Mouse (Mus musculus): ENCODE measurements around the gene Msh4. TPM values are rescaled to one million over a fixed set of nuclear protein-coding genes. Genes with fewer than 3 reads are reported as not detected.

The Msh4 gene
- polyA plus RNA-seq, 1 experiment from 2014 or later, result 0.07 TPM

DNA sequence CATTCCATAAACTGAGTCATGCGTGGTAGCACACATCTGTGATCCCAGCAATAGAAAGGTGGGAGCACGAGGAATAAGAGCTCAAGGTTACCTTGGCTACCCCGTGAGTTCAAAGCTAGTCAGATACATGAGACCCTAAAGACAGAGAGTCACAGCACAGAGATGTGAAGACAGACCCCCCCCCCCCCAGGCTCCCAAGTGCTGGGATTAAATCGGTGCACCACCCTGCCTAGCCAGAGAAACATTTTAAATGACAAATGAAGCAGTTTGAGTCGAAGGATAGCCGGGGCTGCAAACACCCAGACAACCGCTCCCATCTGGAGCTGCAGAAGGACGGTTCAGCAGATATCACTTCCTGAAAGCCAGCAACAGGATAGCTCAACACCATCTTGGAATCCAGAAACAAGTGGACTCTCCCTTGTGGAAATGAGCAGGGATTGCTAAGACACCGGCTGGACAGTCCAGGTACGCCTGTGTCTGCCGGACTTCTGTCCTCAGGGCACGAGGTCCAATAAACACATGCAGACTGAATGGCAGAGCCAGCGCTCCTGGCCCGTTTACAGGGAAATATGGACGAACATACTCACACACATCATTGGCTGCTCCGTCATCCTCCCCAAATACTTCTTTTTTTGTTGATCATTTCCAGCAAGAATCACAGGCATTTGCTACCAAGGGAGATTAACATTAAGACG is 31.3 kb upstream of the Msh4 start:
- H3K36me3 ChIP-seq (ENCODE audit: insufficient read depth, low read length), result peaks cover 55% of the 10 kb centered on the region
- no peak overlapping the region for H3K4me3 ChIP-seq (ENCODE audit: low read length)
- H3K9ac ChIP-seq (replicated peaks; ENCODE audit: low read length), result no peak overlapping the region
- H3K9me3 ChIP-seq (ENCODE audit: low read length), result no peaks in the 10 kb centered on the region
- no peaks in the 10 kb centered on the region for H3K27me3 ChIP-seq (ENCODE audit: insufficient read depth, low read length)
- no peak overlapping the region for H3K4me2 ChIP-seq (replicated peaks; ENCODE audit: low read depth, low read length)
- H3K4me1 ChIP-seq (ENCODE audit: insufficient read depth, low read length), result 0 out of 2 replicates have a peak, but pooled peaks cover 5% of the 10 kb centered on the region
- no peak overlapping the region for H3K27ac ChIP-seq (ENCODE audit: low read length)
- 84% methylated on average over 17 of the region's 17 CpGs for WGBS
- no peak for ATAC-seq (ENCODE audit: low FRiP score, low TSS enrichment)

DNA sequence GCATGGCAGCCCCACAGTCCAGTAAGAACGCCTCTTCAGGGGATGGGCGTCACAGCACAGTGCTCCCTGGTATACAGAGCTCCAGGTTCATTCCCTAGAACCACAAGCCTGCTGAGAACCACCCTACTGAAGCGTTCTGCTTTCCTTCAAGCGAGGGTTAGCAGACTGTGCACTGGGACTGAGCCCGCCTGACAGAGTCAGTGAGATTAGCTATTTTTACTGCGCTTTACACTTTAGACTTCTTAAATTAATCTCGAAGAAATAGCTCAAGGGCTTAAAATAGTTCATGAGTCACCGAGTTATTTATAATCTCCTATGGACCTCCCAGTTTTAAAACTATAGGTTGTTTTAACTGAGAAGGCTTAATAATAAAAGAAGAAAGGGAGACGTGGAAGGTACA is 29.9 kb upstream of the Msh4 start:
- H3K27me3 ChIP-seq (ENCODE audit: insufficient read depth, low read length), result no peaks in the 10 kb centered on the region
- ATAC-seq (ENCODE audit: low FRiP score, low TSS enrichment), result no peak
- H3K9me3 ChIP-seq (ENCODE audit: low read length), result no peaks in the 10 kb centered on the region
- no peak overlapping the region for H3K4me3 ChIP-seq (ENCODE audit: low read length)
- H3K27ac ChIP-seq (ENCODE audit: low read length), result no peak overlapping the region
- H3K4me1 ChIP-seq (ENCODE audit: insufficient read depth, low read length), result 0 out of 2 replicates have a peak, but pooled peaks cover 5% of the 10 kb centered on the region
- H3K4me2 ChIP-seq (replicated peaks; ENCODE audit: low read depth, low read length), result no peak overlapping the region
- WGBS, result 75% methylated on average over 9 of the region's 9 CpGs
- no peak overlapping the region for H3K9ac ChIP-seq (replicated peaks; ENCODE audit: low read length)
- peaks cover 64% of the 10 kb centered on the region for H3K36me3 ChIP-seq (ENCODE audit: insufficient read depth, low read length)

DNA sequence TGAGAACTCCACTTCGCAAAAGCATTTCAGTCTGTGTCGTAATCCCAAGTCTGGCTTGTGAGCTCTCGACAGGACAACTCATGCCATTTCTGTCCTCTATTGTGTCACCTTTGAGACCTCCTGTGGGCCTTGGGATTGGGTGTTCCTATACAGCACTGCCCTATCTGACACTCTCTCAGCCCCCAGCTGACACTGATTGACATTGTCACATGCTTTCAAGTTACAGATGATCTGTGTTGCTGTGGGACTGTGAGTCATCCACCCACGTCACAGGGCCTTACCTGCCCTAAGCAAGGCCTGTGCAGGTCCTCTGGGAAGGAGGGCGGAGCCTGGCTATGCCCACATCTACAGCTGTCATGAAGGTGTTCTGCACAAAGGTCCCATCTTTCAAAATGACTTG is 26.5 kb upstream of the Msh4 start:
- H3K4me3 ChIP-seq (ENCODE audit: low read length), result no peak overlapping the region
- no peaks in the 10 kb centered on the region for H3K27me3 ChIP-seq (ENCODE audit: insufficient read depth, low read length)
- no peak for ATAC-seq (ENCODE audit: low FRiP score, low TSS enrichment)
- H3K36me3 ChIP-seq (ENCODE audit: insufficient read depth, low read length), result peaks cover 69% of the 10 kb centered on the region
- H3K4me1 ChIP-seq (ENCODE audit: insufficient read depth, low read length), result no peaks in the 10 kb centered on the region
- WGBS, result 91% methylated on average over 5 of the region's 5 CpGs
- no peaks in the 10 kb centered on the region for H3K9me3 ChIP-seq (ENCODE audit: low read length)
- no peak overlapping the region for H3K9ac ChIP-seq (replicated peaks; ENCODE audit: low read length)
- H3K4me2 ChIP-seq (replicated peaks; ENCODE audit: low read depth, low read length), result no peak overlapping the region
- H3K27ac ChIP-seq (ENCODE audit: low read length), result no peak overlapping the region

DNA sequence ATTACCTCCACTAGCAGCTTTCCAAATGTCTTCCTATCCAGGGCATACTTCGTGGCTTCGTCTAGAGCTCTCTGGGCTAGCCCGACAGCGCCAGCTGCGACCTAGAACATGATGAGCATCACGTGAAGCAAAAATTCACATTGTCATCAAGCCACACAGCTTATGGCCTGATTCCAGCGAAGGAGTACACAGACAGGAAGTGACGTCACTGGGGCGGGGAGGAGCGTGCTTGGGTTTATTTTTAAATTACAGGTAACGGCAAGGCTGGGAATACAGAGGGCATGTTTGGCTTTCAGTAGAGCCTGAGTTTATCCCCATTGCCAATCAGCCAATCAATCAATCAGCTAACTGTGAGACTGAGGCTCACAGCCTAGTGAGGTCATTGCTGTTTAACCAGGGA is 23.6 kb upstream of the Msh4 start:
- Histone ChIP-seq H3K36me3 (ENCODE audit: insufficient read depth, low read length) (peaks cover 61% of the 10 kb centered on the region), H3K9ac (replicated peaks; ENCODE audit: low read length) (no peak overlapping the region), H3K4me2 (replicated peaks; ENCODE audit: low read depth, low read length) (no peak overlapping the region), H3K27ac (ENCODE audit: low read length) (no peak overlapping the region), H3K27me3 (ENCODE audit: insufficient read depth, low read length) (no peaks in the 10 kb centered on the region), H3K4me1 (ENCODE audit: insufficient read depth, low read length) (no peaks in the 10 kb centered on the region), H3K9me3 (ENCODE audit: low read length) (no peaks in the 10 kb centered on the region), H3K4me3 (ENCODE audit: low read length) (no peak overlapping the region)
- no peak for ATAC-seq (ENCODE audit: low FRiP score, low TSS enrichment)
- WGBS, result 92% methylated on average over 11 of the region's 11 CpGs

DNA sequence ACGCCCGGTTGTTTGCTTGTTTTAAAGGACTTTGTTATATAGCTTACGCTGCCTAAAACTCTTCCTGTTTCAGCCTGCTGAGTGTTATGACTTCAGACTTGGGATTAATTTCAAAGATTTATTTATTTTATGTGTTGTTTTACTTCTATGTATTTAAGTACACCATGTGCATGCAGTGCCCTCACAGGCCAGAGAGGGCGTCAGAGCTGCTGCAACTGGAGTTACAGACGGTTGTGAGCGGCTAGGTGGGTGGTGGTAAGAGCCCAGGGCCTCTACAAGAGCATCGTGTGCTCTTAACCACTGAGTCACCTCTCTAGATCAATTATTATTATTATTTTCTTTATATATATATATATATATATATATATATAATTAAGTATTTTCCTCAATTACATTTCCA is 20.4 kb upstream of the Msh4 start:
- H3K36me3 ChIP-seq (ENCODE audit: insufficient read depth, low read length), result peaks cover 50% of the 10 kb centered on the region
- WGBS, result 92% methylated on average over 7 of the region's 7 CpGs

DNA sequence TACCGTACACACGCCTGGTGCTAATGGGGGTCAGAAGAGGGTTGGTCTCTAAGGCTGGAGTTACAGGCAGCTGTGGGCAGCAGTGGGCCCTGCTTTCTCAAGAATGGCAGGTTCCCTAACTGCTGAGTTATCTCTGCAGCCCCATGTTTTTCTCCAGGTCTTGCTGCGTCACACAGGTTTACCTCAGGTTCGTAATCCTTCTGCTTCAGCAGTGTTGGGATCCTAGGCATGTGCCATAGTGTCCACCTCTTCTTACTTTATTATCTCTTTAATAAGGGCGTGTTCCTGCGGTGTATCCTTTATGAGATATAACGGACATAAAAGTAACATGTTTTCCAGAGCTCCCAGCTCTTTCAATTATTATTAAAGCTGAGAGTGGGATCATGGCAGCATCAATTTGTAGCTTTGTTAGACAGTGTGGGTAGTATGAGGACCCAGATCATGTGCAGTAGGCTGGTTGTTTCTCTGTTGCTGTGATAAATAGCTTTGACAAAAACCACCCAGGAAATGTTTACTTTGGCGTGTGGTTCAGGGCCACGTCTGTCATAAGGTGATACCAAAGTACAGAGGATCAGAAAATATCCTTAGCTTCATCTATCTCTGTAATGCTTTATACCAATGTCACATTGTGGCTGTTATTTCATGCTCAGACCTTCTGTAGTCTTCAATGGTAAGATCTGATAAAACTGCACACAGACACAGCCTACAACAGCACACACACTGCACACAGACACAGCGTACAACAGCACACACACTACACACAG is 15.4 kb upstream of the Msh4 start:
- 90% methylated on average over 10 of the region's 10 CpGs for WGBS
- no peak overlapping the region for H3K27ac ChIP-seq (ENCODE audit: low read length)
- H3K4me2 ChIP-seq (replicated peaks; ENCODE audit: low read depth, low read length), result no peak overlapping the region
- peaks cover 6% of the 10 kb centered on the region; the same call in 1 of the 2 replicates for H3K4me1 ChIP-seq (ENCODE audit: insufficient read depth, low read length)
- ATAC-seq (ENCODE audit: low FRiP score, low TSS enrichment), result no peak
- H3K36me3 ChIP-seq (ENCODE audit: insufficient read depth, low read length), result peaks cover 29% of the 10 kb centered on the region
- no peak overlapping the region for H3K9ac ChIP-seq (replicated peaks; ENCODE audit: low read length)
- no peak overlapping the region for H3K4me3 ChIP-seq (ENCODE audit: low read length)
- no peaks in the 10 kb centered on the region for H3K9me3 ChIP-seq (ENCODE audit: low read length)
- no peaks in the 10 kb centered on the region for H3K27me3 ChIP-seq (ENCODE audit: insufficient read depth, low read length)

More for the DNA sequence above, 20.4 kb upstream of the Msh4 start:
- no peaks in the 10 kb centered on the region for H3K27me3 ChIP-seq (ENCODE audit: insufficient read depth, low read length)
- no peak overlapping the region for H3K4me2 ChIP-seq (replicated peaks; ENCODE audit: low read depth, low read length)
- no peak overlapping the region for H3K27ac ChIP-seq (ENCODE audit: low read length)
- no peaks in the 10 kb centered on the region for H3K4me1 ChIP-seq (ENCODE audit: insufficient read depth, low read length)
- no peak overlapping the region for H3K4me3 ChIP-seq (ENCODE audit: low read length)
- no peaks in the 10 kb centered on the region for H3K9me3 ChIP-seq (ENCODE audit: low read length)
- ATAC-seq (ENCODE audit: low FRiP score, low TSS enrichment), result no peak
- H3K9ac ChIP-seq (replicated peaks; ENCODE audit: low read length), result no peak overlapping the region

DNA sequence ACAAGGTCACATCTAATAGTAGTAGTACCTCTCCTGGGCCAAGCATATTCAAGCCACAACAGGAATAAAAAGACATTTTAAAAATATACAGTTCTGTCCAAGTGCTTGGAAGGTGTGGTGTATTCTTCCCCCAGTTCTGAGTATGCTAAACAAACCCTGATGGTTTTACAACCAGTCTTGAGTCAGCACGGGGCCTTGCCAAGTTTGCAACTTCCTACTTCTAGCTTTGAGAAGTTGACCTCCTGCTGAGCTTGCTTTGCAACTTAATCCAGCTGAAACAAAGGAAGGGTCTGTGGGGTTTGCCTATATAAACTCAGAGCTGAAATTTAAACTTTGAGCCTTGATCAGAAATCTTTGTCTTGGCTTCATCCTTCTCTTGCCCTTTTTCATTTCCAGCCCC is 11.3 kb upstream of the Msh4 start:
- H3K9ac ChIP-seq (replicated peaks; ENCODE audit: low read length), result no peak overlapping the region
- no peak overlapping the region for H3K4me3 ChIP-seq (ENCODE audit: low read length)
- H3K4me1 ChIP-seq (ENCODE audit: insufficient read depth, low read length), result peaks cover 15% of the 10 kb centered on the region
- H3K4me2 ChIP-seq (replicated peaks; ENCODE audit: low read depth, low read length), result no peak overlapping the region
- no peak for ATAC-seq (ENCODE audit: low FRiP score, low TSS enrichment)
- H3K36me3 ChIP-seq (ENCODE audit: insufficient read depth, low read length), result peaks cover 11% of the 10 kb centered on the region; the same call in 1 of the 2 replicates
- H3K27ac ChIP-seq (ENCODE audit: low read length), result no peak overlapping the region
- H3K9me3 ChIP-seq (ENCODE audit: low read length), result no peaks in the 10 kb centered on the region
- 3% methylated on average over 1 of the region's 1 CpGs for WGBS
- H3K27me3 ChIP-seq (ENCODE audit: insufficient read depth, low read length), result no peaks in the 10 kb centered on the region

DNA sequence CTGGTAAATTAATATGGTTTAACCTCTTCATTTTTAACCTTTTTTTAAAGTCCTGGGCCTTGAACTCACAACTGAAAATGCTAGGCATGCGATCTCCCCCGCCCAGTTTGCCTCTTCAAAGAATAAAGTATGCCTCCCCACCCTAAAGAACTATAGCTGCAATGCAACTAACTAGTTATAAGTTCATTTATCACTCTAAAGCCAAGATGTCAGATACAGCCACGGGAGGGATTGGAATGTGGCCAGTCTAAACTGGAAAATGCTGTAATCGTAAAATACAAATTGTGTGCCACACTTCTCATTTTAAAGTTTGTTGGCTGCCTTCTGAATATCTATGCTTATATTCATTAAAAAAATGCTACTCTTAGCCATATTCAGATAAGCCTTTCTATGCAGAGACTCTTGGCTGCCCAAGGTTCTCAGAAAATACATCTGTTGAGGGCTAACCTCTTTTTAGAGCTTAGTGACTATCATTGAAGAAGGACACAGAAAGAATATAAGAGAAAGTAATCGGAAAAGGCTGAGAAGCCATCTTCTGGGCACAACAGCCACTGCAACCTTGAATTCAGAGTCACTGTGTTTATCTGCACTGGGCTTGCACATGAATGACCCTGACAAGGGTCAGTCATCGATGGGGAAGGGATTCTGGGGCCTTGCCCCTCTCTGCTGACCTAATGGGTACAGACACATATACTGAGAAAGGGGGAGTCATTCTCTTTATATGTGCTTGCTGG is 7.7 kb upstream of the Msh4 start:
- H3K4me2 ChIP-seq (replicated peaks; ENCODE audit: low read depth, low read length), result peak overlapping the region; percentile 92
- H3K4me3 ChIP-seq (ENCODE audit: low read length), result peak overlapping the region; percentile 98
- no peak for ATAC-seq (ENCODE audit: low FRiP score, low TSS enrichment)
- WGBS, result 37% methylated on average over 6 of the region's 6 CpGs
- peaks cover 42% of the 10 kb centered on the region for H3K4me1 ChIP-seq (ENCODE audit: insufficient read depth, low read length)
- H3K9ac ChIP-seq (replicated peaks; ENCODE audit: low read length), result peak overlapping the region; percentile 98
- H3K27ac ChIP-seq (ENCODE audit: low read length), result peak overlapping the region; percentile 97
- H3K36me3 ChIP-seq (ENCODE audit: insufficient read depth, low read length), result peaks cover 24% of the 10 kb centered on the region
- no peaks in the 10 kb centered on the region for H3K27me3 ChIP-seq (ENCODE audit: insufficient read depth, low read length)
- no peaks in the 10 kb centered on the region for H3K9me3 ChIP-seq (ENCODE audit: low read length)

DNA sequence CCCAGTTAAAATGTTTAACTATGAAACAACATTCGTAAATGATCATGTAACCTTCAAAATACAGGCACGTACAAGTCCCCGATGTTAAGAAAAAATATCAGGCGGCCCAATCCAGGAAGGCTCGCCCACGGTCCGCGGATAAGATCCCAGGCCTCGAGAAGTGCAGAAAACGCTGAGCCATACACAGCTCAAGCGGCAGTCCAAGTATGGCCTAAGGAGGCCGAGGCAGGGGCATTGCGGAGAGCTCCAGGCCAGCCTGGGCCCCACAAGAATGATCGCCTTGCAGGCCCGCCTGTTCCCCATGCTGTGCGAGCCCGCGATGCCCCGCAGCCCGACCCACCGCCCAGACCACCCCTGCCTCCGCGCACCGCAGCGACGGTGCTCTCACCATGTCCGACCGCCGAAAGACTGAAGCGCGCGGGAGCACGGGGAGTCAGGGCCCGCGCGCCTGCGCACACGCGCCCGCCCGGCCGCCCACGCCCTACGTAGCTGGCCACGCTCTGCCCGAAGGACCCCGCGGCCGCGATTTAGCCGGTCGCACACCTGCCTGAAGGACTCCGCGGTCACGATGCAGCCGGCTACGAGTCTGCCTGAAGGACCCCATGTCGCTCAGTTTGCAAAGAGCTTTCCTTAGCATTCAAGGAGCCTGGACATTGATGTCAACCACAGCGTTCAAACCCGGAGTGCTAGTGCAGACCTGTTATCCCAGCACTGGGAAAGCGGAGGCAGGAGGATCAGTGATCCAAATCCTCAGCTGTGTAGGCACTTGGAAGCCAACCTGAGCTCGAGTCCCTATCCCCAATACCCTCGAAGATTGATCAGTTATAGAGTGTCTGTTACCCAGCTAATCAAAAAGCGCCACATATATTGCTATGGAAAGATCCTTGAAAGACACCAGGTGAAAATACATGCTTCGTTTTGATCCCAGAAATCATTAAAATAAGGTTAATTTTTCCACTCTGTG is 6.9 kb upstream of the Msh4 start, which contains the start of gene Rabggtb:
Gene Rabggtb, minus strand, starts transcription at position 464 of the 964 bp plus-strand sequence.
- no peaks in the 10 kb centered on the region for H3K9me3 ChIP-seq (ENCODE audit: low read length)
- H3K36me3 ChIP-seq (ENCODE audit: insufficient read depth, low read length), result peaks cover 32% of the 10 kb centered on the region
- H3K4me1 ChIP-seq (ENCODE audit: insufficient read depth, low read length), result peaks cover 42% of the 10 kb centered on the region
- peak within 1 kb of the TSS; percentile 92 for H3K4me2 ChIP-seq (replicated peaks; ENCODE audit: low read depth, low read length)
- peak within 1 kb of the TSS; percentile 98 for H3K4me3 ChIP-seq (ENCODE audit: low read length)
- no peaks in the 10 kb centered on the region for H3K27me3 ChIP-seq (ENCODE audit: insufficient read depth, low read length)
- ATAC-seq (ENCODE audit: low FRiP score, low TSS enrichment), result peak; percentile 97
- peak within 1 kb of the TSS; percentile 98 for H3K9ac ChIP-seq (replicated peaks; ENCODE audit: low read length)
- WGBS, result under 1% methylated on average over 63 of the region's 65 CpGs
- peak within 1 kb of the TSS; percentile 97 for H3K27ac ChIP-seq (ENCODE audit: low read length)
